Mouse (Mus musculus) spleen, adult 2 months (tissue): ENCODE results near the gene Ipcef1. TPM values are rescaled to one million over a fixed set of nuclear protein-coding genes. Genes with fewer than 3 reads are reported as not detected.
A peak's percentile ranks its signal among the peaks of the same experiment; 100 is the strongest.
"Not testable (repeated sequence)": the region's sequence is repeated elsewhere in the genome, so short reads cannot be mapped to it uniquely, and the experiment has no call there.

Experiments
- DNase-seq, 2 experiments: peaks; one replicate each; pipeline versions ENCODE4 v3.0.0 to v3.0.0-alpha.2; 2012 to 2021; ENCODE audit warnings: low spot score in 2 of 2, low read depth in 1 of 2
- H3K27ac ChIP-seq: fragments of 200-500 bp; 2 replicates; pipeline ENCODE4 v1.5.1; 2012; ENCODE audit warnings: low read length, inconsistent platforms; ENCODE audit not compliant: insufficient read depth
- H3K27me3 ChIP-seq: fragments of 200-500 bp; 2 replicates; pipeline ENCODE4 v1.6.1; 2012; ENCODE audit warnings: mild to moderate bottlenecking, moderate library complexity, low read length, inconsistent platforms; ENCODE audit not compliant: control insufficient read depth, insufficient read depth
- H3K36me3 ChIP-seq: fragments of 200-500 bp; 2 replicates; pipeline ENCODE4 v1.6.1; 2012; ENCODE audit warnings: mild to moderate bottlenecking, low read length, inconsistent platforms; ENCODE audit not compliant: control insufficient read depth, insufficient read depth
- H3K4me1 ChIP-seq: fragments of 200-500 bp; 2 replicates; pipeline ENCODE4 v1.6.1; 2011; ENCODE audit warnings: inconsistent platforms; ENCODE audit not compliant: control insufficient read depth, insufficient read depth, insufficient read length
- H3K4me3 ChIP-seq: fragments of 200-500 bp; 2 replicates; pipeline ENCODE4 v1.5.1; 2011; ENCODE audit warnings: mild to moderate bottlenecking, inconsistent platforms; ENCODE audit not compliant: insufficient read depth, insufficient read length; ENCODE audit errors: extremely low read depth
- CTCF ChIP-seq: fragments of 200-500 bp; IDR thresholded peaks from 2 replicates; pipeline ENCODE4 v1.5.1; 2011; ENCODE audit warnings: mild to moderate bottlenecking, inconsistent platforms; ENCODE audit not compliant: insufficient read depth, insufficient read length, insufficient replicate concordance; ENCODE audit errors: extremely low read depth
- POLR2A ChIP-seq: fragments of 200-500 bp; IDR thresholded peaks from 2 replicates; pipeline ENCODE4 v1.6.1; 2011; ENCODE audit warnings: low read depth, low read length, inconsistent platforms
- WGBS: fragments of 180-500 bp; shearing (Covaris S2); methylation state at CpG from one replicate; pipeline ENCODE4 v1.1.7; 2018; 5-methylcytosine and 5-hydroxymethylcytosine counted together
- polyA plus RNA-seq: library from polyadenylated mRNA; depleted of rRNA; stranded (reverse); fragments of >200 nt; gene quantifications from 2 replicates; pipeline ENCODE4 v1.2.3, GENCODE M21; 2012

Ipcef1 gene
- polyA plus RNA-seq, 1 experiment = 3.6 TPM

DNA sequence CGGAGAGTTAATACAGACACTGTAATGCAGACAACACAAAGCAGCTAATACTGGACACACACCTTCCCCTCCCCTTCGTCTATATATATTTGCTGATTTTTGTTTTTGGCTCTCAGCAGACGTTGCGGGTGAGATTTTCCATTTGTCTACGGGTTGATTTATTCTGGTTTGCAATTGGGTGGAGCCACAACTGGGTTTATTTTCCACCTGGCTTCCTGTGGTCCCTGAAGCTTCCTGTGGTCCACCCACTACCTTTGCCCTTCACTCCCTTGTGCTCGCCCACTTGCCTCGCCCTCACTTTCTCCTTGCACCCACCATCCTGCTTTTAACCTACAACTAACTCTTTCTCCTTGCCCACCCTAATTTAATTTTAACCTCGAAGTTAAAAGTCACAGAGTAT, 41.7 kb downstream of the Ipcef1 start:
- peak in 1 of 2 experiments; percentile 26 for DNase-seq
- TF ChIP-seq CTCF (no peak), POLR2A (no peak)
- Histone ChIP-seq H3K36me3 (no peaks in the 10 kb centered on the region), H3K27me3 (no peaks in the 10 kb centered on the region), H3K4me1 (peaks cover 6% of the 10 kb centered on the region; the same call in 1 of the 2 replicates), H3K27ac (0 out of 2 replicates have a peak overlapping the region, but pooled peaks have one; percentile 1), H3K4me3 (no peak overlapping the region)
- WGBS = 35% methylated on average over 8 of the region's 8 CpGs

DNA sequence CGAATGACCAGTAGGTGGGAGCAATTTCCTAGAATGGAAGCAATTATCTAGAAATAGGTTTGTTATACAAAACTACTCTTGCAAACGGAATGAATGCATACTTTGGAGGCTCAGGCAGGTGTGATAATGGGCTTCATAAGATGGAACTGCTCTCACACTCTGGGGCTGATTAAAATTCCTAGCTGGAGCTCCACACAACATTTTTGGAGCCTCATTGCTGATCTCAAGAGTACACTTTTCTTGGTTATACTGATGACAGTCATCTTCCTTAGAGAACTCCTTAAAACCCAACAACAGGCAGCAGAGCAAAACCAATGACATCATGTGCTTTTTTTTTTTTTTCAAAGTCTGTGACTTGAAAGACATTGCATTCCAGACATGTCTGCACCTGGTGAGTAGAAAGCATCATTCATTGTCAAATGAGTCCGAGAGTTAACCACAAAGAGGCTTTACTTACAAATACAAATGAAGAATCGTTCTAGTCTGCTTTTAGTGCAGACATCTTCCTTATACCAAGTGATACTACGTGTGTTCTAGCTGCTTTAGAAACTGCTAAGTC, 47.2 kb downstream of the Ipcef1 start:
- TF ChIP-seq CTCF (no peak), POLR2A (no peak)
- H3K36me3 ChIP-seq = no peaks in the 10 kb centered on the region
- no peak for DNase-seq
- no peaks in the 10 kb centered on the region for H3K27me3 ChIP-seq
- H3K27ac ChIP-seq = no peak overlapping the region
- H3K4me3 ChIP-seq = no peak overlapping the region
- WGBS = 56% methylated on average over 5 of the region's 5 CpGs
- H3K4me1 ChIP-seq = peaks cover under 1% of the 10 kb centered on the region; the same call in 1 of the 2 replicates

DNA sequence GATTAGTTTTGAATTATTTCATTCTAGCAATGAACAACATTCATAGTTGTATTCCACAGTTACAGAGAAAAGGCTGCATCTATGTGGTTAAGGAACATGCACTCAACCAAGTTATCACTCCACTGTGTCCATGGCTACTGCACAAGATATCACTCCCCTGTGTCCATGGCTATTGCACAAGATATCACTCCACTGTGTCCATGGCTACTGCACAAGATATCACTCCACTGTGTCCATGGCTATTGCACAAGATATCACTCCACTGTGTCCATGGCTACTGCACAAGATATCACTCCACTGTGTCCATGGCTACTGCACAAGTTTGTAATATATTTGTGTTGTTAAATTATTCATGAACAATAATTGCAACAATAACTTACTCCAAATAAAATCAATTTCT, 48.4 kb downstream of the Ipcef1 start:
- not testable (repeated sequence) for DNase-seq

DNA sequence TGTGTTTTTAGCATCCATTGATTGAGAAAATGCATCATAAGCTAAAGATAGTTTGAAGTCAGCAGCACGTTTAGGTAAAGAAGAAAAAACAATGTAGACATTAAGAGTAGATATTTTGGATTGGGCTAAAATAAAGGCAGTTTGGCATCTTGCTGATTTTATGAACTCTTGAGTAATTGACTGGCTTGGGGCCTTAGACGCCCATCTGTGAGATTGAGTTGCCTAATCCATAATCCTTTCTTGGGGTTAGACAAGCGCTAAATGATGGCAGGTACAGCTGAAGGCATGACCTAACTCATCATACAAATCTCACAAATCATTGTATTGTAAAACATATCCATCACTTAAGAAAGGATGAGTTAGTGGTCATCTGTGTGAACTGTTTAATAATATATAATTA, 52.9 kb downstream of the Ipcef1 start:
- TF ChIP-seq CTCF (no peak), POLR2A (no peak)
- Histone ChIP-seq H3K4me1 (no peaks in the 10 kb centered on the region; the same call in 1 of the 2 replicates), H3K27me3 (no peaks in the 10 kb centered on the region), H3K36me3 (no peaks in the 10 kb centered on the region), H3K4me3 (no peak overlapping the region), H3K27ac (no peak overlapping the region)
- no peak for DNase-seq
- 93% methylated on average over 3 of the region's 3 CpGs for WGBS

More for the DNA sequence above, 48.4 kb downstream of the Ipcef1 start:
- H3K27ac ChIP-seq, H3K4me1 ChIP-seq, H3K4me3 ChIP-seq, H3K27me3 ChIP-seq, H3K36me3 ChIP-seq: not testable (repeated sequence)

- DNase-seq = no peak
- Histone ChIP-seq H3K4me1 (no peaks in the 10 kb centered on the region; the same call in 1 of the 2 replicates), H3K27me3 (no peaks in the 10 kb centered on the region), H3K4me3 (no peak overlapping the region), H3K27ac (no peak overlapping the region), H3K36me3 (no peaks in the 10 kb centered on the region)
- 91% methylated on average over 4 of the region's 4 CpGs for whole genome bisulfite sequencing
- TF ChIP-seq CTCF (no peak), POLR2A (no peak)
These were observed 53.6 kb downstream of the Ipcef1 start for GRCm38 (mm10) chr10:6998576-6999250.

DNA sequence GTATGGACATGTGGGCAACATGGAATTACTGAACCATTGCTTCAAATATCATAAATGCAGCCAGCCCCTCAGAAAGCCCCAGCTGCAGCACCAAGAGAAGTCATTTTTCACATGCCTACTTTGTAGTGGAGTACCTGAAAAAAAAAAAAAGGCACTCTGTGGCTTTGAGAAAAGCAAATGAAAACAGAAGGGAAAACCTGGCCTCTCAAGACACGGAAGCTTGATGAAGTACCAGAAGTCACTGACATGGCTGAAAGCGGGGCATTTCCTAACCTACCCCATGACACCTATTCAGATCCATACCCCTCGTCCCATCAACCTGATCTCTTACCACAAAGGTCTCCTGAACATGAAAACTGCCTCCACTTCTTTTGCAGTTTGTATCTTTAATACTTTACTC, 55.4 kb downstream of the Ipcef1 start:
- no peak overlapping the region for H3K4me3 ChIP-seq
- no peaks in the 10 kb centered on the region for H3K36me3 ChIP-seq
- H3K4me1 ChIP-seq = no peaks in the 10 kb centered on the region; the same call in 1 of the 2 replicates
- H3K27ac ChIP-seq = no peak overlapping the region
- no peaks in the 10 kb centered on the region for H3K27me3 ChIP-seq
- 47% methylated on average over 3 of the region's 3 CpGs for WGBS
- no peak for DNase-seq
- no peak for TF ChIP-seq CTCF
- no peak for TF ChIP-seq POLR2A

DNA sequence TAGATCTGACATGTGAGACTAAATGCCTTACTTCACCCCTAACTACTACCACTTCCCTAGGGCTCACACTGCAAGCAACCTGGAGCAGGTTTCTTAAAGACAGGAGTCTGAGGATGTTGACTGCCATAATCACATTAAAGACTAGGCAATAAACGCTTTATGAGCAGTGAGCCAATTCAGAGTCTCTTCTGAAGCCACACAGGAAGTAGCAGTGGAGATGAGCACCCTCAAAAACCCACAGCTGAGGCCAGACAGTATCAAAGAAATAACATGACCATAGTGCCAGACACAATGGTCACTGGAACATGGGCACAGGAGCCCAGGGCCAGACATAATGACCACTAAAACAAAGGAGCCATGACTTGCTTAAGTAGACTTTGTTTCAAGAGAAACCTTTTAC, 63.7 kb downstream of the Ipcef1 start:
- Histone ChIP-seq H3K36me3 (no peaks in the 10 kb centered on the region), H3K4me3 (no peak overlapping the region), H3K4me1 (peaks cover 15% of the 10 kb centered on the region), H3K27me3 (no peaks in the 10 kb centered on the region), H3K27ac (peak overlapping the region; percentile 51; the same call in 1 of the 2 replicates)
- no peak for TF ChIP-seq CTCF
- no peak for TF ChIP-seq POLR2A
- WGBS = 5% methylated on average over 1 of the region's 1 CpGs
- DNase-seq = no peak
